Mouse (Mus musculus): ENCODE results near the gene Gm49322. TPM values are rescaled to one million over a fixed set of nuclear protein-coding genes. Genes with fewer than 3 reads are reported as not detected.
"Not testable (repeated sequence)": the region's sequence is repeated elsewhere in the genome, so short reads cannot be mapped to it uniquely, and the experiment has no call there.

The Gm49322 gene
- polyA plus RNA-seq, 1 experiment from 2014 or later: 3.1 TPM

- WGBS: 93% methylated on average over 4 of the region's 4 CpGs
- Histone ChIP-seq H3K27ac (ENCODE audit: low read depth, low read length) (no peak overlapping the region), H3K4me1 (ENCODE audit: control insufficient read depth, insufficient read depth, low read length) (peaks cover 19% of the 10 kb centered on the region), H3K4me2 (ENCODE audit: low read depth) (no peak overlapping the region), H3K27me3 (ENCODE audit: control insufficient read depth, insufficient read depth, low read length) (no peaks in the 10 kb centered on the region), H3K9me3 (ENCODE audit: control insufficient read depth, low read length) (no peaks in the 10 kb centered on the region), H3K4me3 (ENCODE audit: low read depth, low read length) (no peak overlapping the region), H3K36me3 (ENCODE audit: control insufficient read depth, insufficient read depth, low read length) (peaks cover 2% of the 10 kb centered on the region; the same call in 1 of the 2 replicates), H3K9ac (ENCODE audit: low read length) (no peak overlapping the region)
- no peak for DNase-seq (ENCODE audit: low spot score)
- ATAC-seq (ENCODE audit: insufficient read depth, low FRiP score, low TSS enrichment): no peak
Measured at GRCm38 (mm10) chr10:80625764-80626163, 19.9 kb downstream of the Gm49322 start.

GRCm38 (mm10) chr10:80627685-80628084, 21.9 kb downstream of the Gm49322 start:
- peaks cover 4% of the 10 kb centered on the region; the same call in 1 of the 2 replicates for H3K36me3 ChIP-seq (ENCODE audit: control insufficient read depth, insufficient read depth, low read length)
- WGBS: 52% methylated on average over 2 of the region's 2 CpGs
- DNase-seq (ENCODE audit: low spot score) (no peak), ATAC-seq (ENCODE audit: insufficient read depth, low FRiP score, low TSS enrichment) (no peak)
- no peak overlapping the region for H3K9ac ChIP-seq (ENCODE audit: low read length)
- no peak overlapping the region for H3K27ac ChIP-seq (ENCODE audit: low read depth, low read length)
- no peaks in the 10 kb centered on the region for H3K27me3 ChIP-seq (ENCODE audit: control insufficient read depth, insufficient read depth, low read length)
- H3K4me2 ChIP-seq (ENCODE audit: low read depth): no peak overlapping the region
- H3K9me3 ChIP-seq (ENCODE audit: control insufficient read depth, low read length): no peaks in the 10 kb centered on the region
- H3K4me3 ChIP-seq (ENCODE audit: low read depth, low read length): no peak overlapping the region
- peaks cover 17% of the 10 kb centered on the region for H3K4me1 ChIP-seq (ENCODE audit: control insufficient read depth, insufficient read depth, low read length)

DNA sequence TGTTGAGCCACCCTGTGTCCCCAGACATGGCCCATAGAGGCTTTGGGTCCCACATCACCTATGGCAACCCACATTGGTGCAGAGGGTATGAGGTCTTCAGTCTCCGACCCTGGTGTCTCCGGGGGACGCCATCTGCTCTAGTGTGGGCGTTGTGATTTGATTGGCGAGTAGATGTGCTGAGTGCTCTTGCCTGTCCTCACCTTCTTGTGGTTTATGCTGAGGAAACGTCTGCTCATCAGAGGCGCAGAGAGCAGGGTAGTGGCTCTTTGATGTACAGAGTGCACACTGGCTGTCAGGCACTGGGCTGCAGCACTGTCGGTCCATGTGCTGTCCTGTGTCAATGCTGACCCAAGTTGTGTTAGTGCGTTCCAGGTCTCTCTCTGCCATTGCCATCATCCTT, 23.1 kb downstream of the Gm49322 start:
- no peaks in the 10 kb centered on the region for H3K27me3 ChIP-seq (ENCODE audit: control insufficient read depth, insufficient read depth, low read length)
- no peak for DNase-seq (ENCODE audit: low spot score)
- no peak overlapping the region for H3K27ac ChIP-seq (ENCODE audit: low read depth, low read length)
- H3K36me3 ChIP-seq (ENCODE audit: control insufficient read depth, insufficient read depth, low read length): peaks cover 5% of the 10 kb centered on the region; the same call in 1 of the 2 replicates
- H3K4me2 ChIP-seq (ENCODE audit: low read depth): no peak overlapping the region
- 87% methylated on average over 9 of the region's 9 CpGs for WGBS
- no peak for ATAC-seq (ENCODE audit: insufficient read depth, low FRiP score, low TSS enrichment)
- no peak overlapping the region for H3K4me3 ChIP-seq (ENCODE audit: low read depth, low read length)
- H3K4me1 ChIP-seq (ENCODE audit: control insufficient read depth, insufficient read depth, low read length): peaks cover 10% of the 10 kb centered on the region
- H3K9me3 ChIP-seq (ENCODE audit: control insufficient read depth, low read length): no peaks in the 10 kb centered on the region
- no peak overlapping the region for H3K9ac ChIP-seq (ENCODE audit: low read length)

DNA sequence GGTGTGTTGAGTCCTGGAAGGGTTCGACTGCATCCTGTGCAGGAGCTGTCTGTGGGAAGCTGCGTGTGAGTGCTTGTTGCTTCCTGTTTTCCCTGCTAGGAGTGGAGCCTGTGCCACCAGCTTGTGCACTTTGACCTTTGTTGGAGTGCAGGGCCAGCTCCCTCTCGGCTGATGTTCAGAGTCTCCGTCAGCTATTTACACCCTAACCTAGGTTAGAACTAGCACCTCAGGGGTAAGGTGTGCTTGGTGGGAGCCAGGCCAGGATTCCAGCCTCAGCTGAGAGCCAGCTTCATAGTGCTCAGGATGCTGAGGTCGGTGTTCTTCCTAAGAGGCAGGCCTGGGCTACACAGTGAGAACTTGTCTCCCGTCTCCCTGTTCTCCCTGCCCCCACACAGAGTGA, 29.5 kb downstream of the Gm49322 start:
- Histone ChIP-seq H3K4me3 (ENCODE audit: low read depth, low read length) (no peak overlapping the region), H3K9ac (ENCODE audit: low read length) (no peak overlapping the region), H3K9me3 (ENCODE audit: control insufficient read depth, low read length) (no peaks in the 10 kb centered on the region), H3K4me2 (ENCODE audit: low read depth) (no peak overlapping the region), H3K27ac (ENCODE audit: low read depth, low read length) (no peak overlapping the region), H3K4me1 (ENCODE audit: control insufficient read depth, insufficient read depth, low read length) (no peaks in the 10 kb centered on the region), H3K27me3 (ENCODE audit: control insufficient read depth, insufficient read depth, low read length) (no peaks in the 10 kb centered on the region), H3K36me3 (ENCODE audit: control insufficient read depth, insufficient read depth, low read length) (peaks cover 40% of the 10 kb centered on the region)
- DNase-seq (ENCODE audit: low spot score) (no peak), ATAC-seq (ENCODE audit: insufficient read depth, low FRiP score, low TSS enrichment) (no peak)
- 86% methylated on average over 6 of the region's 6 CpGs for WGBS

DNA sequence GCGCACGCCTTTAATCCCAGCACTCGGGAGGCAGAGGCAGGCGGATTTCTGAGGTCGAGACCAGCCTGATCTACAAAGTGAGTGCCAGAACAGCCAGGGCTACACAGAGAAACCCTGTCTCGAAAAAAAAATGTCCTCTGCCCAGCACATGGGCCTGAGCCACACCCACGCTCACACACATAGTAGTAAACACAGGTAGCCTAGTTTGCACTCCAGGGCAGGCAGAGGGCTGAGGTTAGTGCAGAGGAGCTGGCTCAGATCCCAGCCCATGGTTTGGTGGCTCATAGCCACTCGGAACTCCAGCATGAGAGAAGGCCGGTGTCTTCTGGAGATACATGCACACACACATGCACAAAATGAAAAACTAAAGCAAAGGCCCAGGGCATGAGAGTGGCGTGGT, 41.1 kb downstream of the Gm49322 start:
- H3K27me3 ChIP-seq (ENCODE audit: control insufficient read depth, insufficient read depth, low read length): no peaks in the 10 kb centered on the region
- H3K36me3 ChIP-seq (ENCODE audit: control insufficient read depth, insufficient read depth, low read length): peaks cover 19% of the 10 kb centered on the region
- ATAC-seq (ENCODE audit: insufficient read depth, low FRiP score, low TSS enrichment): no peak
- WGBS: 97% methylated on average over 10 of the region's 10 CpGs
- H3K4me2 ChIP-seq (ENCODE audit: low read depth): no peak overlapping the region
- no peak for DNase-seq (ENCODE audit: low spot score)
- no peak overlapping the region for H3K4me3 ChIP-seq (ENCODE audit: low read depth, low read length)
- no peak overlapping the region for H3K9ac ChIP-seq (ENCODE audit: low read length)
- H3K4me1 ChIP-seq (ENCODE audit: control insufficient read depth, insufficient read depth, low read length): 0 out of 2 replicates have a peak, but pooled peaks cover 3% of the 10 kb centered on the region
- no peak overlapping the region for H3K27ac ChIP-seq (ENCODE audit: low read depth, low read length)
- no peaks in the 10 kb centered on the region for H3K9me3 ChIP-seq (ENCODE audit: control insufficient read depth, low read length)

DNA sequence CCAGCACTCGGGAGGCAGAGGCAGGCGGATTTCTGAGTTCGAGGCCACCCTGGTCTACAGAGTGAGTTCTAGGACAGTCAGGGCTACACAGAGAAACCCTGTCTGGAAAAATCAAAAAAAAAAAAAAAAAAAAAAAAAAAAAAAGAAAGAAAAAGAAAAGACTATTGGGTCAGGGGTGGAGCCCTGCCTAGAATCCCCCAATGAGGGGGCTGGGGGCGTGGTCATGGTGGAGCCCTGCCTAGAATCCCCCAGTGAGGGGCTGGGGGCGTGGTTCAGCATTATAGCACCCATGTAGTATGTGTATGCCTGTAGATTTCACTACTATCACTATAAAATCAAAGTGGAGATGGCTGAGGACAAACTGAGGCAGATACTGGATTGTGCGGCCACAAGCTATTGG, 44.1 kb downstream of the Gm49322 start:
- H3K9me3 ChIP-seq (ENCODE audit: control insufficient read depth, low read length); DNase-seq (ENCODE audit: low spot score); ATAC-seq (ENCODE audit: insufficient read depth, low FRiP score, low TSS enrichment); H3K27ac ChIP-seq (ENCODE audit: low read depth, low read length); H3K9ac ChIP-seq (ENCODE audit: low read length); H3K4me2 ChIP-seq (ENCODE audit: low read depth); H3K4me3 ChIP-seq (ENCODE audit: low read depth, low read length); H3K36me3 ChIP-seq (ENCODE audit: control insufficient read depth, insufficient read depth, low read length); H3K4me1 ChIP-seq (ENCODE audit: control insufficient read depth, insufficient read depth, low read length); H3K27me3 ChIP-seq (ENCODE audit: control insufficient read depth, insufficient read depth, low read length): not testable (repeated sequence)
- WGBS: 91% methylated on average over 6 of the region's 6 CpGs

DNA sequence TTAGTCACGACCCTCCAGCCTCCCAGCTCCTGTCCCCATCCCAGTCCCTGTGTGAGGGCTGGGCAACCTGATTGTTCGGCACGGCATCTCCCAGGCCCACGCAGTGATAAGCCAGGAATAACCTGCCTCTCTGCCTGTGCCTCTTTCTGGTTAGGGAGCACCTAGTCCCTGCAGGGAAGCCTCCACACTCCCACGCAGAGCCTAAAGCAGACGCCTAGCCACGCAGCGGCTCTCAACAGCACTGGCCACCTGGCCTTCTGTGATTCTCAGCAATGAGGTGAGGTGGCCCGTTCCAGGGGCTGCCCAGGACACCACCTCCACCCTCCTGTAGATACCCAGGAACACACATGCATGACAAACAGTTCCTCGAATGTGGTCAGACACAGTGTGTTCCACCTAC, 44.6 kb downstream of the Gm49322 start:
- peaks cover 3% of the 10 kb centered on the region for H3K36me3 ChIP-seq (ENCODE audit: control insufficient read depth, insufficient read depth, low read length)
- no peak overlapping the region for H3K4me2 ChIP-seq (ENCODE audit: low read depth)
- no peak overlapping the region for H3K9ac ChIP-seq (ENCODE audit: low read length)
- H3K9me3 ChIP-seq (ENCODE audit: control insufficient read depth, low read length): no peaks in the 10 kb centered on the region
- H3K4me3 ChIP-seq (ENCODE audit: low read depth, low read length): no peak overlapping the region
- WGBS: 96% methylated on average over 10 of the region's 10 CpGs
- no peaks in the 10 kb centered on the region for H3K27me3 ChIP-seq (ENCODE audit: control insufficient read depth, insufficient read depth, low read length)
- ATAC-seq (ENCODE audit: insufficient read depth, low FRiP score, low TSS enrichment) (no peak), DNase-seq (ENCODE audit: low spot score) (no peak)
- no peak overlapping the region for H3K27ac ChIP-seq (ENCODE audit: low read depth, low read length)
- H3K4me1 ChIP-seq (ENCODE audit: control insufficient read depth, insufficient read depth, low read length): peaks cover 8% of the 10 kb centered on the region

DNA sequence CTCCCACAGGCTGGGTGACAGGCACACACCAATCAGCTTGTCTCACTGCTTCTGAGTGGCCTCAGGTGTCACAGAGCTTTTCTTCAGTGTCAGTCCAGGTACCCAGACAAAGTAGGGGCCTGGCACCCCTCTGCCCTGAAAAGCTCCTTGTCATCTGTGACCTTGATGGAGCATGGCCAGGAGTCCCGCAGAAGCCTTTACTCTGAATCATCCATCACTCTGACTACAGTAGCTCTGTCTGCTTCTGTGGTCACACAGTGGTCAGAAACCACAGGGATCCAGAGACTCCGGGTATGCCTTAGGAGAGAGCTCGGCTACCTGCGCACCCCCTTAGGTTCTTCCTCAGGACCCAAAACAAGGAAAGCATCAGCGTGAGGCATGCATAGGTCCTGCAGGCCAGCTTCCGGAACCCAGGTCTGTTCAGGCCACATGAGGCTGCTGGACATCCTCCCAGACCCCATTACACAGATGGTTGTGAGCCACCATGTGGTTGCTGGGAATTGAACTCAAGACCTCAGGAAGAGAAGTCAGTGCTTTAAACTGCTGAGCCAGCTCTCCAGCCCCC, 47.4 kb downstream of the Gm49322 start:
- H3K27ac ChIP-seq (ENCODE audit: low read depth, low read length): no peak overlapping the region
- DNase-seq (ENCODE audit: low spot score) (no peak), ATAC-seq (ENCODE audit: insufficient read depth, low FRiP score, low TSS enrichment) (no peak)
- no peak overlapping the region for H3K4me3 ChIP-seq (ENCODE audit: low read depth, low read length)
- H3K36me3 ChIP-seq (ENCODE audit: control insufficient read depth, insufficient read depth, low read length): no peaks in the 10 kb centered on the region
- WGBS: 85% methylated on average over 6 of the region's 6 CpGs
- no peak overlapping the region for H3K4me2 ChIP-seq (ENCODE audit: low read depth)
- H3K27me3 ChIP-seq (ENCODE audit: control insufficient read depth, insufficient read depth, low read length): no peaks in the 10 kb centered on the region
- H3K9ac ChIP-seq (ENCODE audit: low read length): no peak overlapping the region
- H3K4me1 ChIP-seq (ENCODE audit: control insufficient read depth, insufficient read depth, low read length): peaks cover 11% of the 10 kb centered on the region
- no peaks in the 10 kb centered on the region for H3K9me3 ChIP-seq (ENCODE audit: control insufficient read depth, low read length)

GRCm38 (mm10) chr10:80654866-80655265, 49.0 kb downstream of the Gm49322 start:
- Histone ChIP-seq H3K36me3 (ENCODE audit: control insufficient read depth, insufficient read depth, low read length) (no peaks in the 10 kb centered on the region), H3K9me3 (ENCODE audit: control insufficient read depth, low read length) (no peaks in the 10 kb centered on the region), H3K4me3 (ENCODE audit: low read depth, low read length) (no peak overlapping the region), H3K4me1 (ENCODE audit: control insufficient read depth, insufficient read depth, low read length) (peaks cover 8% of the 10 kb centered on the region), H3K27me3 (ENCODE audit: control insufficient read depth, insufficient read depth, low read length) (no peaks in the 10 kb centered on the region), H3K27ac (ENCODE audit: low read depth, low read length) (no peak overlapping the region), H3K4me2 (ENCODE audit: low read depth) (peak overlapping the region; percentile 92), H3K9ac (ENCODE audit: low read length) (no peak overlapping the region)
- DNase-seq (ENCODE audit: low spot score): no peak
- WGBS: 87% methylated on average over 6 of the region's 6 CpGs
- ATAC-seq (ENCODE audit: insufficient read depth, low FRiP score, low TSS enrichment): no peak
